Mouse (Mus musculus): Measurements from ENCODE around the gene Anks1. TPM values are rescaled to one million over a fixed set of nuclear protein-coding genes. Genes with fewer than 3 reads are reported as not detected.

The Anks1 gene
- polyA plus RNA-seq, 1 experiment = 29.0 TPM

DNA sequence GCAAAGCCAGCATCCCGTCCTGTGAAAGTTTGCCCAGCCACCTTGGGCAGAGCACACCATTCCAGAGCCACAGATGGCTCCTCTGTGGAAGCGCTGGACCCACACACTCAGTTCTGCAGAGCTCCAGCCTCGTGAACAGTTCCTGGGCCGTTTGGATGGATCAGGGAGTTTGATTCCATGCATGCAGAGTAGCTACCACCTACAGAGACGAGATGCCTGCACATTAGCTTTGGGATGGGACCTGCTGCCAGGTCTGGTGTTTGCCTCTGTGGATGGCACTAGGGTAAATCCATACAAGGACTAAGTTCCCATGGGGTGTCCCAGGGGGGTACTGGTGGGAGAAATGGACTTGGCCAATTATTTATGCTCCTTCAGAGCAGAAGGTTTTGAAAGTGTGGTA, 97.5 kb downstream of the Anks1 start:
- H3K27ac ChIP-seq (ENCODE audit: insufficient read depth, low read depth, low read length) = peak overlapping the region; percentile 53
- H3K4me1 ChIP-seq (ENCODE audit: control insufficient read depth, insufficient read depth, low read length) = peaks cover 23% of the 10 kb centered on the region
- H3K4me3 ChIP-seq (ENCODE audit: insufficient read depth, low read length) = no peak overlapping the region
- no peak for TF ChIP-seq CTCF (IDR thresholded peaks at IDR 0.05; ENCODE audit: low read depth, low read length)
- TF ChIP-seq POLR2A (IDR thresholded peaks at IDR 0.05; ENCODE audit: borderline replicate concordance, low read depth, low read length) = no peak

DNA sequence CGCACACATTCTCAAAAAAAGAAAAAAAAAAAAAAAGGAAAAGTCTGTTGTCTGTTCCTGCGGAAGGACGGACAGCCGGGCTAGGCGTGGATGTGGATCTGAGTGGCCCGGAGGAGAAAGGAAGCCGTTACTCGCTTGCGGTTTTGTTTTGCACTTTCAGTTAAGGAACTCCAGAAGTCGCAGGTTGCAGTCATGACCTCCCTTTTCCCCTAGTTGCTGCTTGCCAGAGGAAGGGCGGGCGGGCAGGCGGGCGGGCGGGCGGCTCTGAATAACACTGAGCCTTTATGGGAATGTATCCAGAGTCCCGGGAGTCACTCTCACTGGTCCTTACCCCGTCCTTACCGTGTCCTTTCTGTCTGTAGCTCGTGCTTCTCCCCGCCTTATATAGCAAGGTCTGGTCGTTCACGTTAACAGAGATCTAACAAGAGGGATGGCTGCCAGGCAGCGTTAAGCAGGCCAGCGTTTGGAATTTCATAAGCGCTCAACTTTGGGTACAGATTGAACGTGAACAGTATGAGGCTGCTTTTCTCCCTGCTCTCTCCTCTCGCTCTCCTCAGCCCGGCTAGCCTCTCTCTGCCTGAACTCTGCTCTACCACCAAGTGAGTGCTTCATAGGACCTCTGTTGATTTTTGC, 98.2 kb downstream of the Anks1 start:
- Histone ChIP-seq H3K27ac (ENCODE audit: insufficient read depth, low read depth, low read length) (peak overlapping the region; percentile 53), H3K4me1 (ENCODE audit: control insufficient read depth, insufficient read depth, low read length) (peaks cover 30% of the 10 kb centered on the region), H3K4me3 (ENCODE audit: insufficient read depth, low read length) (peak overlapping the region; percentile 23)
- TF ChIP-seq CTCF (IDR thresholded peaks at IDR 0.05; ENCODE audit: low read depth, low read length) (no peak), POLR2A (IDR thresholded peaks at IDR 0.05; ENCODE audit: borderline replicate concordance, low read depth, low read length) (no peak)

DNA sequence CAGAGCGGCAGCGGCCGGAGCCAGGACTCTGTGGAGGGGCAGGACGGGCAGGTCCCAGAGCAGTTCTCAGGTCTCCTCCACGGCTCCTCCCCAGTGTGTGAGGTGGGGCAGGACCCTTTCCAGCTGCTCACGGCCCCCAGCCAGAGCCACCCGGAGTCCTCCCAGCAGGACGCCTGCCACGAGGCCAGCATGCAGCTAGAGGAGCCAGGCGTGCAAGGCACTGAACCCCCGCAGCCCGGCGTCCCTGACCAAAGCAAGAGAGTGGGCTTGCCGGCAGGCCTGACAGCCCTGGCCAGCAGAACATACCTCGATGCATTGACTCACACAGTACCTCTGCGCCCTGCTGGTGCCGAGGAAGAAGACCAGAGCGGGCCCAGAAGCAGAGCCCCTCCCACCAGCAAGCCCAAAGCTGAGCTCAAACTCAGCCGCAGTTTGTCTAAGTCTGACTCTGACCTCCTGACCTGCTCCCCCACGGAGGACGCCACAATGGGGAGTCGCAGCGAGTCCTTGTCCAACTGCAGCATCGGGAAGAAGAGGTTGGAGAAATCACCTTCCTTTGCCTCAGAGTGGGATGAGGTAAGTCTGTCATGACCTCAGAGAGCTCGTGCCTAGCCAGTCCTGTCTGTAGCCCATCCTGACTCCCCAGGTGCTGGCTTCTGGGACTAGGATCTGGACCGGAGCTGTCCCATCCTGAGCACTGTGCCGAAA, 98.9 kb downstream of the Anks1 start:
- Histone ChIP-seq H3K27ac (ENCODE audit: insufficient read depth, low read depth, low read length) (no peak overlapping the region), H3K4me3 (ENCODE audit: insufficient read depth, low read length) (no peak overlapping the region), H3K4me1 (ENCODE audit: control insufficient read depth, insufficient read depth, low read length) (peaks cover 37% of the 10 kb centered on the region)
- no peak for TF ChIP-seq CTCF (IDR thresholded peaks at IDR 0.05; ENCODE audit: low read depth, low read length)
- TF ChIP-seq POLR2A (IDR thresholded peaks at IDR 0.05; ENCODE audit: borderline replicate concordance, low read depth, low read length) = no peak

DNA sequence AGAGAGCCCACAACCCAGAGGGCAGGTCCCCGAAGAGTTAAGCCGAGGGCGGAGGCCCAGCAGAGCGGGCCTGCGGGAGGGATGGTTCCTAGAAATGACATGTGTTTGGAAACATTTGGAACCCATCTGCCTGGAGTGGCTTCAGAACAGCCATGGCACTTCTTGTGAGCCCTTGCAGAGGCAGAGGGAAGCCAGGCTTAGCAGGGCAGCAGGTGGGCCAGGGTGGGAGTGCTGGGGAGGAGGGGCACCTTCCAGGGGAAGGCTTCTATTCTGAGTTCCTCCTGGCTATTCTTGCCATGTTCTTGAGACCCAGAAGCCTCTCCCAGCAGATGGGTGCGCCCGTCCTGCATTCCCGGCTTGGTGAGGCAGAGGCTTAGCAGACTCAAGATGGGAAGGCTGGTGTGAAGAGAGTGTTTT, 99.5 kb downstream of the Anks1 start:
- no peak for TF ChIP-seq CTCF (IDR thresholded peaks at IDR 0.05; ENCODE audit: low read depth, low read length)
- no peak for TF ChIP-seq POLR2A (IDR thresholded peaks at IDR 0.05; ENCODE audit: borderline replicate concordance, low read depth, low read length)
- Histone ChIP-seq H3K27ac (ENCODE audit: insufficient read depth, low read depth, low read length) (no peak overlapping the region), H3K4me1 (ENCODE audit: control insufficient read depth, insufficient read depth, low read length) (peaks cover 41% of the 10 kb centered on the region), H3K4me3 (ENCODE audit: insufficient read depth, low read length) (no peak overlapping the region)

DNA sequence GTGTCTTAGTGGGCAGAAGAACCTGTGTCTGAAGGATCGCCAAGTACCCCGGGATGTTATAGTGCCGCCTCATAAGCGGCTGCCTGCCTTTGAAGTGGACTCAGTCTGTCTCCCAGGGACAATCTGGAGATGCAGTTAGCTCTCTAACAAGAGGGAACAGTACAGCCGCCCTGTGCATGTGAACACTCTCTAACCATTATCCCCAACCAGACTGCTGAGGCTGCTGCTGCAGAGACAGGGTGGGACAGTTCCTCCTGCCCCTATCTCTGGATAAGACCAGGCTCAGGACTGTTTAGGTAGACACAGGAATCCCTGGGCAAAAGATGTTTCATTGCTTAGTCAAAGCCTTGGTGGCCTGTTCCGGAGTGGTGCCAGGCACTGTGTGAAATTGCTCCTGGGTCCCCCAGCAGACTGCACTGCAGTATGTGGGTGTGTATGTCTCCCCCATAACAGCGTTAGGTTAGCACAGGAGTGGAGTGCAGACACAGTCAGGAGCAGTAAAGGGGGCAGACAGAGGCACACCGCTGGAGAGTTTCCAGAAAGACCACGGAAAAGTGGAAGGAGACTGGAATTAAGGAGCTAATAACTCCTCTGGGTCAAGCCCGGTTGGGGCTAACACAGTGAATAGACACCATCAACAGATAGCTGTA, 100.1 kb downstream of the Anks1 start:
- Histone ChIP-seq H3K27ac (ENCODE audit: insufficient read depth, low read depth, low read length) (no peak overlapping the region), H3K4me1 (ENCODE audit: control insufficient read depth, insufficient read depth, low read length) (peaks cover 46% of the 10 kb centered on the region), H3K4me3 (ENCODE audit: insufficient read depth, low read length) (no peak overlapping the region)
- TF ChIP-seq POLR2A (IDR thresholded peaks at IDR 0.05; ENCODE audit: borderline replicate concordance, low read depth, low read length) (no peak), CTCF (IDR thresholded peaks at IDR 0.05; ENCODE audit: low read depth, low read length) (no peak)

DNA sequence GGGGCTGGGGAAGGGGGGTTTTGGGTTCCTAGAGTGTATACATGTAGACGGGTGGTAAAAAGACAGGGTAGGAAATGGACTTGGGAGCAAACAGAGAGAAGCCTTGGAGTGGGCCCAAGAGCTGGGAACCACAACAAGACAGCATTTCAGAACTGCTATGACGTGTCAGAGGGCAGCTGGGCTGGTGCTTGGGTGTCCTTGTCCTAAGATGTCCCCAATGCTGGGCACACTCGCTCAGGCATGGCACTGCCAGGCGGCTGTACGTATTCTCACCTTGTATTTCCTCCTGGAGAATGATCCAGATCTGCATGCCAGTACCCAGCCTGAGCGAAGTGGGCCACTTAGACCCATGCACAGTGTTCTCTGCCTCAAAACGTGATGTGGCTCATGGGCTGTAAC, 100.6 kb downstream of the Anks1 start:
- no peak overlapping the region for H3K27ac ChIP-seq (ENCODE audit: insufficient read depth, low read depth, low read length)
- H3K4me3 ChIP-seq (ENCODE audit: insufficient read depth, low read length) = no peak overlapping the region

DNA sequence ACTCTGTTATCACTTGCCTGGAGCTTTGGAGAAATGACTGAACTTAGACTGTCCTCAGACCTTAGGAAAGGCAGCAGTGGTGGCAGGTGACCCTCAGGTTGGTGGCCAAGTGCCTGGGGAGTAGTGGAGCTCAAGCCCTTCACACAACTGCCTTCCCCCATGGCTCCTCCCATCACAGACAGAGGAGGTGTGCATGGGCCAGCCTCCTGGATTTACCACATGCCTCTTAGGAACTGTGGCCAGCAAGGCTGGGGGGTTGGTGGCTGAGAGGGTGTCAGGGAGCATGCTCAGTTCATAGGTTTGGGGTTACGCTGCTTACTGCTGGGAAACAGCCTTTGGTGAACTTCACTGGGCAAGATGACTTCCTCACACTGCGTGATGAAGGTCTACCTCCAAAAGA, 101.8 kb downstream of the Anks1 start:
- Histone ChIP-seq H3K4me1 (ENCODE audit: control insufficient read depth, insufficient read depth, low read length) (peaks cover 63% of the 10 kb centered on the region), H3K4me3 (ENCODE audit: insufficient read depth, low read length) (no peak overlapping the region), H3K27ac (ENCODE audit: insufficient read depth, low read depth, low read length) (no peak overlapping the region)
- no peak for TF ChIP-seq POLR2A (IDR thresholded peaks at IDR 0.05; ENCODE audit: borderline replicate concordance, low read depth, low read length)
- TF ChIP-seq CTCF (IDR thresholded peaks at IDR 0.05; ENCODE audit: low read depth, low read length) = no peak

More for the DNA sequence above, 100.6 kb downstream of the Anks1 start:
- H3K4me1 ChIP-seq (ENCODE audit: control insufficient read depth, insufficient read depth, low read length) = peaks cover 51% of the 10 kb centered on the region
- no peak for TF ChIP-seq POLR2A (IDR thresholded peaks at IDR 0.05; ENCODE audit: borderline replicate concordance, low read depth, low read length)
- no peak for TF ChIP-seq CTCF (IDR thresholded peaks at IDR 0.05; ENCODE audit: low read depth, low read length)

DNA sequence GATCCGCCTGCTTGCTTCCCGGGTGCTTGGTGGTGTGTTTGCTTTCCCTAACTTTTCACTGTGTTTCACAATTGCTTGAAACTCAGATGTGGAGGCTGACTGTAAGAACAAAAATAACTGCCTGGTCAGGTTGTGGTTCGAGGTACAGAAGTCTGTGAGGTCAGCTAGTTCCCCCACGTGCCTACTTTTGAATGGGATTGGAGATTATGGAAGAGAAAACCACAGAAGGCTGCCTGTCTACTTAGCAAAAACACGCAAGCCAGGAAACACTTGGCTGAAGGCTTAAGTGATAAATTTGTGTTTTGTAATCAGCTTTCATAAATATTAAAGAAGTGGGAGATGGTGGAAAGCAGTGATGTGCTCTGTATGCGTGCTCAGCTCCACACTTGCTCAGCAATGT, 103.7 kb downstream of the Anks1 start:
- Histone ChIP-seq H3K27ac (ENCODE audit: insufficient read depth, low read depth, low read length) (peak overlapping the region; percentile 82), H3K4me3 (ENCODE audit: insufficient read depth, low read length) (peak overlapping the region; percentile 12; the same call in 1 of the 2 replicates), H3K4me1 (ENCODE audit: control insufficient read depth, insufficient read depth, low read length) (peaks cover 58% of the 10 kb centered on the region)
- TF ChIP-seq POLR2A (IDR thresholded peaks at IDR 0.05; ENCODE audit: borderline replicate concordance, low read depth, low read length) = no peak

DNA sequence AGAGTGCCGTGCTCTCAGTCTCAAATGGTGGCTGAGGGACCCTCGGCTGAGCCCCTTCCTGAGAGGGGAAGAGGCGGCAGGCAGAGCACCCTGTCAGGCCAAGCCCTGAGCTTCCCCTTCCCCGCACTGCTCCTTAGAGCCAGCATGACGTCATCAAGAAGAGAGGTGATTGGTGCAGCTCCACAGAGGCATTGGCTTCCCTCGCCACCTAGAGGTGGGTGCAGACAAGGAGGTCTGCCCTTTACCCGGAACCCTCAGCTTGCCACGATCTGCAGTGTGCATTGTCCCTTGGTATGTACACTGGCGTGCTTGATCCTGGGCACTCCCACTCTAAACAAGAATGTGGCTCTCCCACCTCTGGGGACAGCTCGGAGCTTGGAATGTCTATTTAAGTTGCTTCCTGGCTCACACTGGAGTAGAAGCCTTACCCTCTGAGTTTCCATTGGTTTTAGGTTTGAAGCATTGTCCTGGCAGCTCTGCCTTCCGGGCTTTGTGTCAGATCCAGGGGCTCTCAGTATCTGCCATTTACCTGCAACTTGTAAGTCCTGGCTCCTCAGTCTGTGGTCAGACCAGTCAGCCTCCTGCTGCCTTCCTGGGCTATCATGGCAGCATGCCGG, 104.3 kb downstream of the Anks1 start:
- H3K4me3 ChIP-seq (ENCODE audit: insufficient read depth, low read length) = peak overlapping the region; percentile 12; the same call in 1 of the 2 replicates
- peak overlapping the region; percentile 82 for H3K27ac ChIP-seq (ENCODE audit: insufficient read depth, low read depth, low read length)
- H3K4me1 ChIP-seq (ENCODE audit: control insufficient read depth, insufficient read depth, low read length) = peaks cover 57% of the 10 kb centered on the region
- no peak for TF ChIP-seq POLR2A (IDR thresholded peaks at IDR 0.05; ENCODE audit: borderline replicate concordance, low read depth, low read length)
- peak; percentile 23; the same call in 1 of the 2 replicates for TF ChIP-seq CTCF (IDR thresholded peaks at IDR 0.05; ENCODE audit: low read depth, low read length)
